Mouse (Mus musculus): Measurements from ENCODE around the gene H2-Ab1. TPM values are rescaled to one million over a fixed set of nuclear protein-coding genes. Genes with fewer than 3 reads are reported as not detected.

H2-Ab1 gene
- polyA plus RNA-seq, 1 experiment from 2014 or later: 28.5 TPM

- Histone ChIP-seq H3K27me3 (replicated peaks; ENCODE audit: control insufficient read depth, insufficient read depth, low read length) (peaks cover 11% of the 10 kb centered on the region; the same call in 1 of the 2 replicates), H3K9me3 (ENCODE audit: control insufficient read depth, low read length) (no peaks in the 10 kb centered on the region), H3K4me1 (ENCODE audit: control insufficient read depth, insufficient read depth, low read length) (peaks cover 8% of the 10 kb centered on the region; the same call in 1 of the 2 replicates), H3K9ac (ENCODE audit: low read depth, low read length) (no peak overlapping the region), H3K27ac (ENCODE audit: low read length) (no peak overlapping the region), H3K4me2 (ENCODE audit: low read depth, low read length) (no peak overlapping the region), H3K36me3 (ENCODE audit: control insufficient read depth, insufficient read depth, low read length) (no peaks in the 10 kb centered on the region), H3K4me3 (ENCODE audit: low read length) (no peak overlapping the region)
- WGBS: 67% methylated on average over 2 of the region's 2 CpGs
- no peak for ATAC-seq
Observed at GRCm38 (mm10) chr17:34268262-34268661, 10.8 kb downstream of the H2-Ab1 start.

GRCm38 (mm10) chr17:34268748-34269147 is 11.3 kb downstream of the H2-Ab1 start:
- no peaks in the 10 kb centered on the region for H3K9me3 ChIP-seq (ENCODE audit: control insufficient read depth, low read length)
- no peak for ATAC-seq
- H3K4me3 ChIP-seq (ENCODE audit: low read length): no peak overlapping the region
- 0 out of 2 replicates have a peak, but pooled peaks cover 8% of the 10 kb centered on the region for H3K4me1 ChIP-seq (ENCODE audit: control insufficient read depth, insufficient read depth, low read length)
- H3K36me3 ChIP-seq (ENCODE audit: control insufficient read depth, insufficient read depth, low read length): no peaks in the 10 kb centered on the region
- H3K9ac ChIP-seq (ENCODE audit: low read depth, low read length): no peak overlapping the region
- peaks cover 6% of the 10 kb centered on the region; the same call in 1 of the 2 replicates for H3K27me3 ChIP-seq (replicated peaks; ENCODE audit: control insufficient read depth, insufficient read depth, low read length)
- 83% methylated on average over 2 of the region's 2 CpGs for WGBS
- H3K4me2 ChIP-seq (ENCODE audit: low read depth, low read length): no peak overlapping the region
- H3K27ac ChIP-seq (ENCODE audit: low read length): no peak overlapping the region

DNA sequence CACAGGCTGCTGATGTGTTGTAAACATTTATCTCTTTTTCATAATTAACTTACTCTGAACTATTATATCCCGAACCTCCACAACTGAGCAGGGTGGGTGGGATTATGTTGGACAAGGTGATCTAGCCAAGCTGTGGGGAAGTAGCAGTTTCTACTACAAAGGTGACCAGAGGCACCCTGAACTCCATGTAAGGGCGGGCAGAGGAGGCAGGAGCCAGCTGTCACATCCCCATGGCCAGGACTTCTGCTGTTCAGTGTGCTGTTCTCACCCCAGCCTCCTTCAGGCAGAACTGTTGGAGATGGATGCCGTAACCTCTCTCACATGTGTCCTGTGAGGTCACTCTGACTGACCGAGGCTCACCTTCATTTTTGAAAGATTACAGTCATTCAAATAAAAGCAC is 12.3 kb downstream of the H2-Ab1 start:
- no peak overlapping the region for H3K4me3 ChIP-seq (ENCODE audit: low read length)
- no peak overlapping the region for H3K27ac ChIP-seq (ENCODE audit: low read length)
- H3K36me3 ChIP-seq (ENCODE audit: control insufficient read depth, insufficient read depth, low read length): no peaks in the 10 kb centered on the region
- no peaks in the 10 kb centered on the region for H3K9me3 ChIP-seq (ENCODE audit: control insufficient read depth, low read length)
- no peaks in the 10 kb centered on the region for H3K27me3 ChIP-seq (replicated peaks; ENCODE audit: control insufficient read depth, insufficient read depth, low read length)
- H3K4me2 ChIP-seq (ENCODE audit: low read depth, low read length): no peak overlapping the region
- ATAC-seq: no peak
- whole genome bisulfite sequencing: 72% methylated on average over 4 of the region's 4 CpGs
- no peak overlapping the region for H3K9ac ChIP-seq (ENCODE audit: low read depth, low read length)
- 0 out of 2 replicates have a peak, but pooled peaks cover 3% of the 10 kb centered on the region for H3K4me1 ChIP-seq (ENCODE audit: control insufficient read depth, insufficient read depth, low read length)

DNA sequence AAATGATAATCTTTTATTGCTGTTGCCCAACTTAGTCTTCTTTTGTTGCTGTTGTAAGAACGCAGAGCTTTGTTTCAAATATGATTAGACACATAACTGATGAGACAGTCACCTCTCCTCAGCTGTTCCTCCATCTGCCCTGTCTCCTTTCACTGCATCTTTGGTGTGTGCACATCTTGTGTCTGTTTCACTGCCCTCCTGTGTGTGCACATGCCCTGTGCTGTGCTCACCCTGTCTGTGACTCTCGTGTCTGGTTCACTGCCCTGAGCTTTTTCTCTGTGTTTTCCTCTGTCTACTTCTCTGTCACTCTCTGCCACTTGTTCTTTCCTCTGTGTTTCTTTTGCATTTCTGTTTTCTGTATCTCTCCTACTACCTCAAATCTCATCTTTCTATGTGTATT is 12.7 kb downstream of the H2-Ab1 start:
- H3K9me3 ChIP-seq (ENCODE audit: control insufficient read depth, low read length): no peaks in the 10 kb centered on the region

DNA sequence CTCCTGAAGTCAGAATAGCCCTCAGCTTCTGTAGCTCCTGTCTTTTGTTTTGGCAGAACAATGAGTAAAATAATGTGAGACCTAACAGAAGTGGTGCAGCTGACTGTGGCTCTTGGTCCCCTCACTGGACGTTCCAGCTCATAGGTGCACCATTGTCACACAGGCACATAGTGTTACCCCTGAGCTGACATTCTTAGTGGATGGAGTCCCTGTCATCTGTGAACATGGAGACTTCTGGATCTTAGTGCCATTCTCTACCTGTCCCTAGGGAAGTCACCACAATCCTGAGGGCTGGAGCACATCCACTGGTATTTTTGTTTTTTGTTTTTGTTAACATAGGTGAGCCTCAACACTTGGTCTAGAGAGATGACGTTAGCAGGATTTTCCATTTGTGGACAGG is 13.5 kb downstream of the H2-Ab1 start:
- no peak overlapping the region for H3K4me2 ChIP-seq (ENCODE audit: low read depth, low read length)
- ATAC-seq: no peak
- 85% methylated on average over 2 of the region's 2 CpGs for WGBS
- no peak overlapping the region for H3K4me3 ChIP-seq (ENCODE audit: low read length)
- no peak overlapping the region for H3K27ac ChIP-seq (ENCODE audit: low read length)
- H3K36me3 ChIP-seq (ENCODE audit: control insufficient read depth, insufficient read depth, low read length): no peaks in the 10 kb centered on the region
- H3K9ac ChIP-seq (ENCODE audit: low read depth, low read length): no peak overlapping the region
- no peaks in the 10 kb centered on the region for H3K9me3 ChIP-seq (ENCODE audit: control insufficient read depth, low read length)
- no peaks in the 10 kb centered on the region for H3K27me3 ChIP-seq (replicated peaks; ENCODE audit: control insufficient read depth, insufficient read depth, low read length)
- H3K4me1 ChIP-seq (ENCODE audit: control insufficient read depth, insufficient read depth, low read length): no peaks in the 10 kb centered on the region

More for the DNA sequence above, 12.7 kb downstream of the H2-Ab1 start:
- Histone ChIP-seq H3K36me3 (ENCODE audit: control insufficient read depth, insufficient read depth, low read length) (no peaks in the 10 kb centered on the region), H3K4me1 (ENCODE audit: control insufficient read depth, insufficient read depth, low read length) (no peaks in the 10 kb centered on the region), H3K27me3 (replicated peaks; ENCODE audit: control insufficient read depth, insufficient read depth, low read length) (no peaks in the 10 kb centered on the region), H3K4me3 (ENCODE audit: low read length) (no peak overlapping the region), H3K4me2 (ENCODE audit: low read depth, low read length) (no peak overlapping the region), H3K27ac (ENCODE audit: low read length) (no peak overlapping the region), H3K9ac (ENCODE audit: low read depth, low read length) (no peak overlapping the region)
- 69% methylated on average over 2 of the region's 2 CpGs for whole genome bisulfite sequencing
- ATAC-seq: no peak

DNA sequence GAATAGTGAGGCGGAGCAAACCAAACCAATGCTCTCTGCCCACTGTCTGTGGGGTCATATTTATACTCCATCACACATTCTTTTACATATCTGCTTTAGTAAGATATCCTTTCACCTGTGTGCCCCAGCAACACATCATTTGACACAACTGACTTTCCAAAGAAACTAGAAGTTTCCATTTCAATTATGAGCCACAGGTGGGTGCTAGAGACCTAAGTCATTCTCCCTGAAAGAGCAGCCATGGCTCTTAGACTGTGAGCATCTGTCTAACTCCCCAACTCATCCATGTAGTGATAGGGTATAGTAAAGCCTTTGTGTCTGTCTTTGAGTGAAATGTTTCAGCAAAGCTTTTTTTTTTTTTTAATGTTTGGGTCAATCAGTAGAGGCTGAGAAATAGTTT is 14.6 kb downstream of the H2-Ab1 start:
- H3K9ac ChIP-seq (ENCODE audit: low read depth, low read length): no peak overlapping the region
- H3K9me3 ChIP-seq (ENCODE audit: control insufficient read depth, low read length): no peaks in the 10 kb centered on the region
- H3K4me3 ChIP-seq (ENCODE audit: low read length): no peak overlapping the region
- WGBS: 90% methylated on average over 1 of the region's 1 CpGs
- H3K27ac ChIP-seq (ENCODE audit: low read length): no peak overlapping the region
- H3K27me3 ChIP-seq (replicated peaks; ENCODE audit: control insufficient read depth, insufficient read depth, low read length): no peaks in the 10 kb centered on the region
- no peaks in the 10 kb centered on the region for H3K4me1 ChIP-seq (ENCODE audit: control insufficient read depth, insufficient read depth, low read length)
- no peak for ATAC-seq
- no peaks in the 10 kb centered on the region for H3K36me3 ChIP-seq (ENCODE audit: control insufficient read depth, insufficient read depth, low read length)
- no peak overlapping the region for H3K4me2 ChIP-seq (ENCODE audit: low read depth, low read length)

DNA sequence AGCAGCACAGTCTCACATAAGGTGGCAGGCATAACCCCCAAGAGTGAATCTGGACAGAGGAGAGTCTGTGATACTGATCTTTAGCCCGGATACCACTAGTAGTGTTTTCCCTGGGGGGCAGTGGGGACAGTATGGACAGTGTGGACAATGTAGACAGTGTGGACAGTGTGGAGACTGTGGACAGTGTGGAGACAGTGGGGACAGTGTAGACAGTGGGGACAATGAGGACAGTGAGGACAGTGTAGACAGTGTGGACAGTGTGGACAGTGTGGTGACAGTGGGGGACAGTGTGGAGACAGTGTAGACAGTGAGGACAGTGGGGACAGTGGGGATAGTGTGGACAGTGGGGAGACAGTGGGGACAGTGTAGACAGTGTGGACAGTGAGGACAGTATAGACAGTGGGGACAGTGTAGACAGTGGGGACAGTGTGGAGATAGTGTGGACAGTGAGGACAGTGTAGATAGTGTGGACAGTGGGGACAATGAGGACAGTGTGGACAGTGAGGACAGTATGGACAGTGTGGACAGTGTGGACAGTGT is 23.1 kb downstream of the H2-Ab1 start:
- no peak overlapping the region for H3K4me2 ChIP-seq (ENCODE audit: low read depth, low read length)
- H3K9me3 ChIP-seq (ENCODE audit: control insufficient read depth, low read length): no peaks in the 10 kb centered on the region
- H3K4me3 ChIP-seq (ENCODE audit: low read length): no peak overlapping the region
- H3K27ac ChIP-seq (ENCODE audit: low read length): no peak overlapping the region
- H3K9ac ChIP-seq (ENCODE audit: low read depth, low read length): no peak overlapping the region
- WGBS: 80% methylated on average over 1 of the region's 1 CpGs
- H3K36me3 ChIP-seq (ENCODE audit: control insufficient read depth, insufficient read depth, low read length): no peaks in the 10 kb centered on the region
- no peaks in the 10 kb centered on the region for H3K27me3 ChIP-seq (replicated peaks; ENCODE audit: control insufficient read depth, insufficient read depth, low read length)
- ATAC-seq: no peak
- H3K4me1 ChIP-seq (ENCODE audit: control insufficient read depth, insufficient read depth, low read length): no peaks in the 10 kb centered on the region

DNA sequence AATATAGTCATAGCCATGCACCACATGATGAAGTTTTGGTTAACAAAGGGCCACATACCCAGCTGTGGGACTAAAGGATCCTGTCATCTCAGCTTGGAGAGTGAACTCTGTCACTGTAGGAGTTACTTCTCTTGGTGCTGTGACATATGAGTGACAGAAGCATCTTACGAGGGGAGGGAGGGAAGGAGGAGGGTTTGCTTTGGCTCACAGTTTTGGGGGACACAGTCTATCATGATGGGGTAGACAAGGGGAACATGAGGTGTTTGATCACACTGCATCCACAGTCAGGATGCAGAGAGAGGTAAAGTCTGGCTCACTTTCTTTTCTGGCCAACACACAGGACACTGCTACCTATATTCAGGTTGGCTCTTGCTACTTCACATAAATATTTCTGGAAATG is 24.3 kb downstream of the H2-Ab1 start:
- H3K9ac ChIP-seq (ENCODE audit: low read depth, low read length): no peak overlapping the region
- H3K9me3 ChIP-seq (ENCODE audit: control insufficient read depth, low read length): no peaks in the 10 kb centered on the region
- WGBS: 65% methylated on average over 1 of the region's 1 CpGs
- H3K4me3 ChIP-seq (ENCODE audit: low read length): no peak overlapping the region
- no peak overlapping the region for H3K4me2 ChIP-seq (ENCODE audit: low read depth, low read length)
- no peak for ATAC-seq
- no peaks in the 10 kb centered on the region for H3K27me3 ChIP-seq (replicated peaks; ENCODE audit: control insufficient read depth, insufficient read depth, low read length)
- no peaks in the 10 kb centered on the region for H3K36me3 ChIP-seq (ENCODE audit: control insufficient read depth, insufficient read depth, low read length)
- no peaks in the 10 kb centered on the region for H3K4me1 ChIP-seq (ENCODE audit: control insufficient read depth, insufficient read depth, low read length)
- no peak overlapping the region for H3K27ac ChIP-seq (ENCODE audit: low read length)

DNA sequence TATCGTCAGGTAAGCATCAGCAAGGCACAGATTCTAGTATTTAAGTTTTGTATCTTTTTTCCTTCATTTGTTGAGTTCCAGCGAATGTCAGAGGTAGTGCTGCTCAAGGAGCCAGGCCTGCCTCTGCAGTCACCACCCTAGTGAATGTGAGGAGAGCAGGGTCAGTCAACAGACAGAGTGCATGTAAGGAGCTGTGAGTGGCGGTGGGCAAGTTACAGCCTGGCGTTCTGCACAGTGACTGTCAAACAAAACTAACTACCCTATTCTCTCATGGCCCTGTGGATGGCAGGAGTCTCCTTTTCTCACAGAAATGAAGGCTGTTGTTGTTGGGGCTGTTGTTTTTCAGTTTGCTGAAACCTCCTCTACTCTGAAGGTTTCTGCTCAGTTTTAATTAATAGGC is 27.9 kb downstream of the H2-Ab1 start:
- Histone ChIP-seq H3K4me2 (ENCODE audit: low read depth, low read length) (no peak overlapping the region), H3K36me3 (ENCODE audit: control insufficient read depth, insufficient read depth, low read length) (no peaks in the 10 kb centered on the region), H3K27me3 (replicated peaks; ENCODE audit: control insufficient read depth, insufficient read depth, low read length) (no peaks in the 10 kb centered on the region), H3K27ac (ENCODE audit: low read length) (no peak overlapping the region), H3K9ac (ENCODE audit: low read depth, low read length) (no peak overlapping the region), H3K4me1 (ENCODE audit: control insufficient read depth, insufficient read depth, low read length) (no peaks in the 10 kb centered on the region), H3K4me3 (ENCODE audit: low read length) (no peak overlapping the region), H3K9me3 (ENCODE audit: control insufficient read depth, low read length) (no peaks in the 10 kb centered on the region)
- 72% methylated on average over 4 of the region's 4 CpGs for WGBS
- ATAC-seq: no peak

DNA sequence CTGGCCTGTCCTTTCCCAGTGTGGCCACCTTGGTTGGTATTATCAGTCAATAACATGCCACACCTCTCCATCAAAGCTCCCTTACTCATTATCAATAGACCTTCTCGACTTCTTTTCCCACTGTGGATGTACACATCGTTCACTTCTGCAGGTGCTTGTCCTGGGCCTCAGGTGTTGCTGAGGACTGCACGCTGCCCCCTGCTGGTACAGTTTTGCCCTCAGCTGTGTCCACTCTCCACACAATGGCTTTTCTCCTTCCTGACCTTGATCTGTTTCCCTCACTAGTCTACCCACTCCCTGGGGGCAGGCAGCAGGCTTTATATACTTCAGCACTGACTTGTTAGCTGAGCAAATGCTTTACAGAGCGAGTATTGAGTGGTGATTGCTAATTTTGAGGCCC is 28.4 kb downstream of the H2-Ab1 start:
- H3K27ac ChIP-seq (ENCODE audit: low read length): no peak overlapping the region
- H3K4me1 ChIP-seq (ENCODE audit: control insufficient read depth, insufficient read depth, low read length): no peaks in the 10 kb centered on the region
- no peak overlapping the region for H3K4me2 ChIP-seq (ENCODE audit: low read depth, low read length)
- H3K4me3 ChIP-seq (ENCODE audit: low read length): no peak overlapping the region
- no peak for ATAC-seq
- H3K9ac ChIP-seq (ENCODE audit: low read depth, low read length): no peak overlapping the region
- no peaks in the 10 kb centered on the region for H3K27me3 ChIP-seq (replicated peaks; ENCODE audit: control insufficient read depth, insufficient read depth, low read length)
- H3K9me3 ChIP-seq (ENCODE audit: control insufficient read depth, low read length): no peaks in the 10 kb centered on the region
- H3K36me3 ChIP-seq (ENCODE audit: control insufficient read depth, insufficient read depth, low read length): no peaks in the 10 kb centered on the region
- 27% methylated on average over 4 of the region's 4 CpGs for WGBS
